Mouse (Mus musculus): ENCODE measurements at regions not wholly inside any gene's neighbourhood (a gene's known extent, or its start where the extent isn't known, plus 50 kb on each side); places are given as distances from the start of the nearest gene placed in this dataset.

DNA sequence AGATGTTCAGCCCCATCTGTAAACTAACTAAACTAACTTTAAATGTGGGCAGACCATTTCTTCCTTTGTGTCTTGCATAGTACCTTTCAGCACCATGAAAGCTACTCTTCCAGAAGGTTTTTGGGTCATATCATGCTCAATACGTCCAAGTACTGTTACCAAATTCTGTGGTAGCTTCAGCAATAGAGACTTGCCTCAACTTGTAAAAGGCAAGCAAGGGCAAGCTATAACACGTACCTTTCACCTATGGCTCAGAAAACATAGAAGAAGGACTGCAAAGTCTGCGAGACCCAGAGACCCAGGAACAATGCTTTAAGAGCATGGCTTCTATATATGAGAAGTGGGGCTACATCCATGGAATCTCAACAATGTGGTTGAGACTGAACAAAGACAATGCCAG, 701.6 kb upstream of the Adgra3 start:
- TF ChIP-seq CTCF (IDR thresholded peaks at IDR 0.05; ENCODE audit: low read depth) (no peak), EP300 (optimal IDR thresholded peaks at IDR 0.05) (no peak)

Measured in stomach, postnatal 0 days (tissue).